Mouse (Mus musculus) myocyte (in vitro differentiated cells): ENCODE measurements around the gene Fam117a.

ENCODE experiments used
- E2F4 ChIP-seq: IDR thresholded peaks from one replicate; pipeline ENCODE4 v1.6.1; 2011; ENCODE audit warnings: mild to moderate bottlenecking, control low read depth, moderate library complexity; ENCODE audit not compliant: insufficient read depth
- MAX ChIP-seq: IDR thresholded peaks from one replicate; pipeline ENCODE4 v1.6.1; 2011; ENCODE audit warnings: low read depth, mild to moderate bottlenecking, control low read depth
- POLR2A ChIP-seq: IDR thresholded peaks from one replicate; pipeline ENCODE4 v1.6.1; 2011; ENCODE audit warnings: low read depth, mild to moderate bottlenecking, control low read depth, moderate library complexity; ENCODE audit not compliant: insufficient read length
- POLR2AphosphoS2 ChIP-seq: IDR thresholded peaks from one replicate; pipeline ENCODE4 v1.6.1; 2011; ENCODE audit warnings: low read depth, control low read depth; ENCODE audit not compliant: insufficient read length
- TCF12 ChIP-seq: IDR thresholded peaks from one replicate; pipeline ENCODE4 v1.6.1; 2011; ENCODE audit warnings: mild to moderate bottlenecking, control low read depth; ENCODE audit not compliant: poor library complexity, insufficient read depth, severe bottlenecking
- TCF3 ChIP-seq: IDR thresholded peaks from one replicate; pipeline ENCODE4 v1.6.1; 2011; ENCODE audit warnings: low read depth, control low read depth; ENCODE audit not compliant: insufficient read length

DNA sequence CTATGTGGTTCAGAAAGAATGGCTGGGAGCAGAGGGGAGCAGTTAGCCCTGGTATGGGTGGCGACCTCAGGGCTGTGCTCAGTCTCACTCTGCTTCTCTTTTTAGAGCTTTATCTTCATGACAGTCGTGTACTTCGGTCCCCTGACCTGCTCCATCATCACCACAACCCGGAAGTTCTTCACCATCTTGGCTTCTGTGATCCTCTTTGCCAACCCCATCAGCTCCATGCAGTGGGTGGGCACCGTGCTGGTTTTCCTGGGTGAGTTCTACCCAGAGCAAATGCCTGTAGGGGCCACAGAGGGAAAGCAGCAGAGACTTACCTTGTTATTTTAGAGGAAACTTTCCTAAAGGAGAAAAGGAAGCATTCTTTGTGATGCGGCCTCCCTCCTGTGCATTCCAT, 53.6 kb downstream of the Fam117a start:
- no peak for TF ChIP-seq E2F4
- no peak for TF ChIP-seq MAX
- no peak for TF ChIP-seq POLR2A
- no peak for TF ChIP-seq POLR2AphosphoS2
- no peak for TF ChIP-seq TCF12
- no peak for TF ChIP-seq TCF3
